Mouse (Mus musculus) C2C12 (cell line): ENCODE results near the gene Acer3.

Experiments used
- CEBPB ChIP-seq: IDR thresholded peaks from one replicate; pipeline ENCODE4 v1.6.1; 2011; ENCODE audit warnings: low read depth, mild to moderate bottlenecking, control low read depth, moderate library complexity
- CTCF ChIP-seq: IDR thresholded peaks from one replicate; pipeline ENCODE4 v1.5.1; 2011; ENCODE audit not compliant: control insufficient read depth, insufficient read depth, insufficient read length
- MAX ChIP-seq: IDR thresholded peaks from one replicate; pipeline ENCODE4 v1.6.1; 2011; ENCODE audit warnings: mild to moderate bottlenecking, control low read depth
- MYOD1 ChIP-seq: IDR thresholded peaks from one replicate; pipeline ENCODE4 v1.6.1; 2011; ENCODE audit warnings: low read depth; ENCODE audit not compliant: control insufficient read depth, insufficient read length
- MYOG ChIP-seq: IDR thresholded peaks from one replicate; pipeline ENCODE4 v1.6.1; 2011; ENCODE audit not compliant: control insufficient read depth, insufficient read length; ENCODE audit errors: extremely low read depth
- USF1 ChIP-seq: IDR thresholded peaks from one replicate; pipeline ENCODE4 v1.6.1; 2011; ENCODE audit warnings: low read depth, mild to moderate bottlenecking, control low read depth, moderate library complexity

GRCm38 (mm10) chr7:98357324-98357723 lies 36.3 kb upstream of the Acer3 start:
- TF ChIP-seq USF1 (no peak), MAX (no peak), CTCF (no peak), CEBPB (no peak), MYOD1 (no peak), MYOG (no peak)
